Mouse (Mus musculus): ENCODE results near the gene Gdpgp1. TPM values are rescaled to one million over a fixed set of nuclear protein-coding genes. Genes with fewer than 3 reads are reported as not detected.

The Gdpgp1 gene
- polyA plus RNA-seq, 1 experiment from 2014 or later: 4.0 TPM

DNA sequence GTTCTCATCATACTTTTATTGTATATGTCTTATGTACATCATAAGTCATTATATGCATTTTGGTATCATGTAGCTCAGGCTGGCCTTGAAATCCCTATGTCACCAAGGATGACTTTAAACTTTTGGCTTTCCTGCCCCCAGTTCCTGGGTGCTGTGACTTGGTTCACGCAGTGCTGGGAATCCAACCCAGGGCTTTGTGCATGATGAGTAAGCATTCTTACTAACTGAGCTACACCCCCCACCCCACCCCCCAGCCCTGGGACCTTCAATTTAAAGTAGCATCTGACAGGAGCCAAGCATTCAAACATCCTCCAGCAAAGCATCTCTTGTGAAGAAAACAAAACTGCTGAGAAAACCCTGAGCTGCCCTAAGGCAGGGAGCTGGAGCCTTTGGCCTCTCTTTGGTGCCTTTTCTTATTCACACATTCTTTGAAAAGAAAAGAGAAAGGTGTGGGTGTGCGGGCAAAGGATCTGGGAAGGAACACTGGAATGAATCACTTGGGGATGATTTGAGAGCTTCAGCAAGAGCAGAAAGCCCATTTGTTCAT lies 44.0 kb upstream of the Gdpgp1 start:
- H3K4me2 ChIP-seq (ENCODE audit: low read length): peak overlapping the region; percentile 11
- H3K27me3 ChIP-seq (ENCODE audit: control insufficient read depth, insufficient read depth, low read length): no peaks in the 10 kb centered on the region
- H3K4me1 ChIP-seq (ENCODE audit: control insufficient read depth, insufficient read depth, low read length): peaks cover 35% of the 10 kb centered on the region
- DNase-seq (no peak), ATAC-seq (ENCODE audit: low FRiP score, low TSS enrichment) (no peak)
- H3K9me3 ChIP-seq (ENCODE audit: control insufficient read depth, low read length): no peaks in the 10 kb centered on the region
- H3K4me3 ChIP-seq (replicated peaks; ENCODE audit: low read depth, low read length): no peak overlapping the region
- H3K9ac ChIP-seq (replicated peaks; ENCODE audit: low read length): no peak overlapping the region
- WGBS: 63% methylated on average over 2 of the region's 2 CpGs
- H3K27ac ChIP-seq (replicated peaks; ENCODE audit: low read depth, low read length): peak overlapping the region; percentile 38
- no peaks in the 10 kb centered on the region for H3K36me3 ChIP-seq (ENCODE audit: control insufficient read depth, insufficient read depth, low read length)

DNA sequence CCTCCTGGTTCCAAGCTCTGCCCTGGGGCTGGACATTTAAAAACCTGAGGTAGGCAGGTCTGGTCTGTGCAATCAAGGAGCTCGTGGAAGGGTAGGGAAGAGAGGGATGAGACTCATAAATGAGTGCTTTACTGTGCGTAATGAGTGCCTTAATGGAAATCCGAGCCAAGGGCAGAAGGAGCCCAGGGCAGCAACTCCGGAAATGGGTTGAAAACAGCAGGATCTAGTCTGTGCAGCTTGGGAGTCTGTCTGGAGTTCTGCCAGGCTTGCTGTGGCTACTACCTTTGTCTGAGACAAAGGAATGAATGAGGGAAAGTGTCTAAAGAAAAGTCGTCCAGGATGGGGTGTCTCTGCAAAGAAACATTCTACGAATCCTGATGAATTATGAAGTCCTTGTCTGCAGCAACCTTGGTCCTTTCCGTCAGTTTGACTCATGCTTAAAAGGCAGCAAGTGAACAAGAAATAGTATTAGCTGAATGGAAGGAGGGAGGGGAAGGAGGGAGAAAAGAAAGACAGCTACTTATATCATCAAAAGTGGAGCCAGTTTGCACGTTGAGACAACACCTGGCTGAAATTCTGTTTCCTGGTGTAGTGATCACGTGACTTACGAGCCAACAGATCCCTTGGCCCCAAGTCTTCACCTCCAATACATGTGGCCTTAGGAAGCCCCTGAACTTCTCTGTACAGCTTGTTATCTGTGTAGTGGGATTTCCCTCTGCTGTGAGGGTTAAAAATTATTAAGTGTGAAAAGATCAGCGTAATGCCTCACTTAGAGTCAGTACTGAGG lies 43.3 kb upstream of the Gdpgp1 start:
- WGBS: 48% methylated on average over 11 of the region's 11 CpGs
- H3K4me1 ChIP-seq (ENCODE audit: control insufficient read depth, insufficient read depth, low read length): peaks cover 41% of the 10 kb centered on the region
- H3K9me3 ChIP-seq (ENCODE audit: control insufficient read depth, low read length): no peaks in the 10 kb centered on the region
- H3K4me3 ChIP-seq (replicated peaks; ENCODE audit: low read depth, low read length): no peak overlapping the region
- no peak for ATAC-seq (ENCODE audit: low FRiP score, low TSS enrichment)
- peak overlapping the region; percentile 11 for H3K4me2 ChIP-seq (ENCODE audit: low read length)
- H3K27me3 ChIP-seq (ENCODE audit: control insufficient read depth, insufficient read depth, low read length): no peaks in the 10 kb centered on the region
- peak; percentile 48 for DNase-seq
- no peaks in the 10 kb centered on the region for H3K36me3 ChIP-seq (ENCODE audit: control insufficient read depth, insufficient read depth, low read length)
- H3K27ac ChIP-seq (replicated peaks; ENCODE audit: low read depth, low read length): peak overlapping the region; percentile 38
- H3K9ac ChIP-seq (replicated peaks; ENCODE audit: low read length): 0 out of 2 replicates have a peak overlapping the region, but pooled peaks have one; percentile 17

DNA sequence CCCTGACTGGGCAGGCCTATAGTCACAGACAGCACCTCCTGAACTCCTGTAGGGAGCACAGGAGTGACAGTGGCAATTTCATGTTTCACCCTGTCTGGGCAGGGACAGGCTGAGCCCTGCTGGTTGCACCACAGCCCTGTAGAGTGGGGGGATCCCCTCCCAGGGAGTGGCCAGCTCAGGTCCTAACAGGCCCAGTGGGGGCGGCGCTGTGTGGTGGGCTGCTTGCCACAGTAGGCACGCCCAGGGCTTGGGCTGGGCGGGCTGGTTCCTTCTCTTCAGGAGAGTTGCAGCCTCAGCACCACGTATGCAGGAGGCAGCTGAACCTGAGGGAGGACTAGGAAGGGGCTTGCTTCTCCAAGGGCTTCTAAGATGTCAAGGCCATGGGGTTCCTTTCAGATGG lies 41.2 kb upstream of the Gdpgp1 start:
- no peaks in the 10 kb centered on the region for H3K27me3 ChIP-seq (ENCODE audit: control insufficient read depth, insufficient read depth, low read length)
- WGBS: 32% methylated on average over 5 of the region's 5 CpGs
- no peak overlapping the region for H3K4me3 ChIP-seq (replicated peaks; ENCODE audit: low read depth, low read length)
- H3K36me3 ChIP-seq (ENCODE audit: control insufficient read depth, insufficient read depth, low read length): no peaks in the 10 kb centered on the region
- DNase-seq (no peak), ATAC-seq (ENCODE audit: low FRiP score, low TSS enrichment) (no peak)
- H3K4me1 ChIP-seq (ENCODE audit: control insufficient read depth, insufficient read depth, low read length): peaks cover 42% of the 10 kb centered on the region
- H3K9me3 ChIP-seq (ENCODE audit: control insufficient read depth, low read length): no peaks in the 10 kb centered on the region
- H3K4me2 ChIP-seq (ENCODE audit: low read length): no peak overlapping the region
- H3K9ac ChIP-seq (replicated peaks; ENCODE audit: low read length): no peak overlapping the region
- peak overlapping the region; percentile 79 for H3K27ac ChIP-seq (replicated peaks; ENCODE audit: low read depth, low read length)

DNA sequence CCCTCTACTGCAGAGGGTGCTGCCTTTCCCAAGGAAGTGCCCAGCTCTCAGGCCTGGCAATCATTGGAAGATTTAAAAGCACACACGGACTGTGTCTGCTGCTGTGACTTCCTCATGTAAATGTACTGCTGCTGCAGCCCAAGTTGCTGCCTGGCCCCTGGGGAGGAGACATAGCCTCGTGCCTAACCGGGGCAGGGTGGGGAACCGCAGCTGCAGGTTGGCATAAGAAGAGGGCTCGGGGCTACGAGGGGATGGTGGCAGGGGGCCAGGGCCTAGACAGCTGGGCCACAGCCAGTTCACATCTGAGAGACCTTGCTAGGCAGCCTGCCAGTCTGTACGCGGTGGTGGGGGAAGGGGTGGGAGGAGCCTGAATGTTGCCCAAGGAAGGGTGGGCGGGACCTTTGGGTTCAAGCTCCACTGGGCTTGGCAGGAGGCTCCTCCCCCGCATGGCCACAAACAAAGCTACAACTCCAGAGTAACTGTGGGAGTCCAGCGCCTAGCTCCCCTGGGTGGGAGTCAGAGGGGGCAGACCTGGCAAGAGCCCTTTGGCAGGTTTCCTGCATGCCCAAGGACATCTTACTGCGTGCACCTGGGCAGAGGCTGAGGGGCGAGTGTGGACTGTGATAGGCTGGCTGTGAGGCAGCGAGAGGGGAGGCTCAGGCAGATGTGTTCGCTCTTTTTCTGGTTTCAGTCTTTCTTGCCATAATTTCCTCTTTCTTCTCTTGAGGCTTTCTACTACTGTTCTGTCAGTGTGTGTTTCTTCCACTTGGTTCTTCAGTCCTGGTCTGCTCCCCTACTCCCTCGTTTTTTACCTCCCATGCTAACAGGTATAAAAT lies 40.2 kb upstream of the Gdpgp1 start:
- H3K27ac ChIP-seq (replicated peaks; ENCODE audit: low read depth, low read length): peak overlapping the region; percentile 79
- ATAC-seq (ENCODE audit: low FRiP score, low TSS enrichment) (peak; percentile 82), DNase-seq (peak; percentile 92)
- H3K9ac ChIP-seq (replicated peaks; ENCODE audit: low read length): peak overlapping the region; percentile 24; the same call in 1 of the 2 replicates
- no peaks in the 10 kb centered on the region for H3K36me3 ChIP-seq (ENCODE audit: control insufficient read depth, insufficient read depth, low read length)
- H3K4me3 ChIP-seq (replicated peaks; ENCODE audit: low read depth, low read length): no peak overlapping the region
- H3K9me3 ChIP-seq (ENCODE audit: control insufficient read depth, low read length): no peaks in the 10 kb centered on the region
- peaks cover 46% of the 10 kb centered on the region for H3K4me1 ChIP-seq (ENCODE audit: control insufficient read depth, insufficient read depth, low read length)
- peak overlapping the region; percentile 44 for H3K4me2 ChIP-seq (ENCODE audit: low read length)
- 6% methylated on average over 16 of the region's 16 CpGs for WGBS
- no peaks in the 10 kb centered on the region for H3K27me3 ChIP-seq (ENCODE audit: control insufficient read depth, insufficient read depth, low read length)

DNA sequence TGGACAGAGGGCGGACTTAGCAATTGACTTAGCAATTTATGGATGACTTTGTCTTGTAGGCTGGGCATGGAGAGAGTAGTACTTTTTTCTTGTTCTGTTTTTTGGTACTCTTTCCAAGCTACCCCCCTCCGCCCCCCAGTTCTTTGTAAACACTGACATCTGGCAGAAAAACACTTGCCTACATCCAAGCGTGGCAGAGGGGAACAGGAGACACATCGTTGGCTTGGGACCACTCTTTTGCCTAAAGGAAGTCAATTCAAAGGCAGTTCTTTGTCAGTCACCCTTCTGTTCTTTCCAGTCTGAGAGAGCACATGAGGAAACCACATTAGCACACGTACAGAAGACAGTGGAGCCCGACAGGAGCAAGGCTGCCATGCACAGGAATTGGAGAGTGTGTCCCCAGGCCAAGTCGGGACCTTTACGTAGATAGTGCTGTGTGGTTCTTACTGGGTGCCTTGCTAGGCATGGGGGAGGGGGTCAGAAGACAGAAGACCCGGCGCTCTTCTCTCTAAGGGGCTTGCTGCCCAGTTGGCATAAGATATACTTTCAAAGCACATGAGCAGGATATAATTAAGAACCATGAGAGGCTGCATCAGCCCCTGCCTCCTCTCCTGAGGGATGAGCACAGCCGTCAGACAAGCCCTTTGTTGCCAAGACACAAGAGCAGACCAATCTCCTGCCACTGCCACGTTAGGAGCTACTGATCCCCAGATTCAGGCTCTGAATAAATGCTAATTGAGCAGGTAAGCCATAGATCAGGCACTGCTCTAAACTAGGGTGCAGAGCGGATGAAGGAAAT lies 38.5 kb upstream of the Gdpgp1 start:
- Histone ChIP-seq H3K36me3 (ENCODE audit: control insufficient read depth, insufficient read depth, low read length) (no peaks in the 10 kb centered on the region), H3K9me3 (ENCODE audit: control insufficient read depth, low read length) (no peaks in the 10 kb centered on the region), H3K4me2 (ENCODE audit: low read length) (peak overlapping the region; percentile 24; the same call in 1 of the 2 replicates), H3K9ac (replicated peaks; ENCODE audit: low read length) (peak overlapping the region; percentile 35; the same call in 1 of the 2 replicates), H3K4me1 (ENCODE audit: control insufficient read depth, insufficient read depth, low read length) (peaks cover 38% of the 10 kb centered on the region), H3K4me3 (replicated peaks; ENCODE audit: low read depth, low read length) (no peak overlapping the region), H3K27me3 (ENCODE audit: control insufficient read depth, insufficient read depth, low read length) (no peaks in the 10 kb centered on the region), H3K27ac (replicated peaks; ENCODE audit: low read depth, low read length) (peak overlapping the region; percentile 65)
- 37% methylated on average over 13 of the region's 13 CpGs for WGBS
- no peak for ATAC-seq (ENCODE audit: low FRiP score, low TSS enrichment)
- DNase-seq: peak; percentile 50

DNA sequence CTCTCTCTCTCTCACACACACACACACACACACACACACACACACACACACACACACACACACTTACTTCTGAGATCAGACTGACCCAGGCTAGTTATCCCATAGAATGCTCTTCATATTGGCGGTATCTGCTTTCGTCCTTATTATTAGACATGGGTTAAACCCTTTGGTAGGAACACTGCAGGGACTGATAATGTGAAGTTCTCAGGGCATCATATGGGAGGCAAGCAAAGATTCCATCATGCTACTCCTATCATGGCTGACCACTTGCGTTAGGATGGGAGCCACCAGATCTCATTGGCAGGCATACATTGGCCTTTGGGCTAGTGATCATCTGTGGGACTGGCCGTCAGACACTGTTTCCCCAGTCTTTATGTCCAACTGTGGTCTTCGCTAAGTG lies 37.5 kb upstream of the Gdpgp1 start:
- WGBS: 94% methylated on average over 5 of the region's 5 CpGs
- H3K9me3 ChIP-seq (ENCODE audit: control insufficient read depth, low read length): no peaks in the 10 kb centered on the region
- H3K4me1 ChIP-seq (ENCODE audit: control insufficient read depth, insufficient read depth, low read length): peaks cover 44% of the 10 kb centered on the region
- DNase-seq: no peak
- H3K36me3 ChIP-seq (ENCODE audit: control insufficient read depth, insufficient read depth, low read length): no peaks in the 10 kb centered on the region
- no peaks in the 10 kb centered on the region for H3K27me3 ChIP-seq (ENCODE audit: control insufficient read depth, insufficient read depth, low read length)
- H3K4me2 ChIP-seq (ENCODE audit: low read length): no peak overlapping the region
- no peak overlapping the region for H3K27ac ChIP-seq (replicated peaks; ENCODE audit: low read depth, low read length)
- no peak for ATAC-seq (ENCODE audit: low FRiP score, low TSS enrichment)
- no peak overlapping the region for H3K4me3 ChIP-seq (replicated peaks; ENCODE audit: low read depth, low read length)
- H3K9ac ChIP-seq (replicated peaks; ENCODE audit: low read length): no peak overlapping the region

DNA sequence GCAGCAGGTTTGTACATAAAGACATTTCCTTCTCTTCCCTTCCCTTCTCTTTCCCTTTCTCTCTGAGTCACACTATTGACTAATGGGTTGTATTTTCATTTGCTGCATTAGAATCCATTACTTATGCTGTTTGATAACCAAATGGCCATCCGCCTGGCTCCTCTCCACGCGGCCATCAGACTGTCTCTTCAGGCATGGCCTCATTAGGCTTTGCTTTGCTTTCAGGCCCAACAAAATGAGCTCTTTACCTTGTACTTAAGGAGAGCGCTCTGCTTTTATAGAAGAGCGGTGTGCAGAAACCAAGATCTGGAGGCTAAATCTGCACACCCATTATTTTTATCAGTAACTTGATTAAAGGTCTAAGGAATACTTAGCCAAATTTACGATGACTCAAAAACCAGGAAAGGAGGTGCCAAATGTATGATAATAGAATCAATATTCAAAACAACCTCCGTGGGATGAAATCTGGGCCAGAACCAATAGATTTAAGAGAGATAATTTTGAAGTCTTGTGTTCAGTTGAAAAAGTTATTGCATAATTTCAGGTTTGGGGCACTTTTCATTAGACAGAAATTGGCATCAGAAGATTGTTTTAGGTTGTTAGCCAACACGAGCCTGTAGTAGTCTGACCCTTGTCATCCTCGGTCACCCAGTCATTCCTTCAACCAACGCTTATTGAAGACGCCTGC lies 36.9 kb upstream of the Gdpgp1 start:
- Histone ChIP-seq H3K4me3 (replicated peaks; ENCODE audit: low read depth, low read length) (no peak overlapping the region), H3K4me1 (ENCODE audit: control insufficient read depth, insufficient read depth, low read length) (peaks cover 49% of the 10 kb centered on the region), H3K4me2 (ENCODE audit: low read length) (no peak overlapping the region), H3K36me3 (ENCODE audit: control insufficient read depth, insufficient read depth, low read length) (no peaks in the 10 kb centered on the region), H3K27me3 (ENCODE audit: control insufficient read depth, insufficient read depth, low read length) (no peaks in the 10 kb centered on the region), H3K9me3 (ENCODE audit: control insufficient read depth, low read length) (no peaks in the 10 kb centered on the region), H3K27ac (replicated peaks; ENCODE audit: low read depth, low read length) (no peak overlapping the region), H3K9ac (replicated peaks; ENCODE audit: low read length) (no peak overlapping the region)
- no peak for DNase-seq
- no peak for ATAC-seq (ENCODE audit: low FRiP score, low TSS enrichment)
- WGBS: 87% methylated on average over 10 of the region's 11 CpGs

DNA sequence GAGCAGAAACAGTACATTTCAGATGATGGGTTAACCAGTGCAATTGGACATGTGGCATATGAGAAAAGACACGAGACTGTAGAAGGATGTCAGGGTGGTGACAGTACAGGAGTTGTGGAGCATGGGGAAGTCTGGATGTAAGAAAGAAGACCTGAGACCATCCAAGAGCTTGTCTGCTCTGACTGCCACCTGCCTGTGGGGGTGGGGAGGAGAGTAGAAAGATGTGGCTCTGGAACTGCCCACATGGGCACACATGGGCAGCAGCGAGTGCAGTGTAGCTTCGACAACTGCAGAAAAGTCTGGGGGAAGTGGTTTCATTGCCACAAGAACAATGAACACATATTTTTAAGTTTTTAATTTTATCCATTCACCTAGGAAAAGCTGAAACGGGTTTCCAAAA lies 35.3 kb upstream of the Gdpgp1 start:
- peak overlapping the region; percentile 97 for H3K27ac ChIP-seq (replicated peaks; ENCODE audit: low read depth, low read length)
- no peaks in the 10 kb centered on the region for H3K9me3 ChIP-seq (ENCODE audit: control insufficient read depth, low read length)
- peak overlapping the region; percentile 60 for H3K4me2 ChIP-seq (ENCODE audit: low read length)
- no peak for ATAC-seq (ENCODE audit: low FRiP score, low TSS enrichment)
- H3K27me3 ChIP-seq (ENCODE audit: control insufficient read depth, insufficient read depth, low read length): no peaks in the 10 kb centered on the region
- peak overlapping the region; percentile 86 for H3K9ac ChIP-seq (replicated peaks; ENCODE audit: low read length)
- WGBS: 5% methylated on average over 4 of the region's 4 CpGs
- peak; percentile 58 for DNase-seq
- peaks cover 54% of the 10 kb centered on the region for H3K4me1 ChIP-seq (ENCODE audit: control insufficient read depth, insufficient read depth, low read length)
- H3K4me3 ChIP-seq (replicated peaks; ENCODE audit: low read depth, low read length): peak overlapping the region; percentile 75
- no peaks in the 10 kb centered on the region for H3K36me3 ChIP-seq (ENCODE audit: control insufficient read depth, insufficient read depth, low read length)

All from midbrain, embryonic 14.5 days (tissue).